Mouse (Mus musculus) urinary bladder, adult 18-20 months (tissue): ENCODE data around the gene Eddm3b.
"Not testable (repeated sequence)": the region's sequence is repeated elsewhere in the genome, so short reads cannot be mapped to it uniquely, and the experiment has no call there.

ENCODE experiments used
- DNase-seq, 2 experiments: peaks; one replicate each; pipeline ENCODE4 v3.0.0; 2022; ENCODE audit warnings: low spot score in 2 of 2, mixed read lengths in 2 of 2

The Eddm3b gene

GRCm38 (mm10) chr14:51142568-51142967, 28.3 kb downstream of the Eddm3b start:
- DNase-seq: no peak

GRCm38 (mm10) chr14:51143287-51143686, 29.1 kb downstream of the Eddm3b start:
- no peak for DNase-seq

GRCm38 (mm10) chr14:51143937-51144336, 29.7 kb downstream of the Eddm3b start:
- no peak for DNase-seq

- DNase-seq: no peak
Observed at GRCm38 (mm10) chr14:51144451-51144850, 30.2 kb downstream of the Eddm3b start.

GRCm38 (mm10) chr14:51145521-51145920, 31.3 kb downstream of the Eddm3b start:
- no peak for DNase-seq

GRCm38 (mm10) chr14:51146685-51147084, 32.5 kb downstream of the Eddm3b start, which contains the start of gene Rnase1:
Gene Rnase1, minus strand, starts transcription at chr14:51146785.
- DNase-seq: no peak

GRCm38 (mm10) chr14:51148006-51148405, 33.8 kb downstream of the Eddm3b start:
- no peak for DNase-seq

- no peak for DNase-seq
Observed at GRCm38 (mm10) chr14:51149164-51149563, 34.9 kb downstream of the Eddm3b start.

- no peak for DNase-seq
Observed at GRCm38 (mm10) chr14:51150206-51150831, 36.1 kb downstream of the Eddm3b start.

- no peak for DNase-seq
Observed at GRCm38 (mm10) chr14:51152249-51152870, 38.1 kb downstream of the Eddm3b start.

GRCm38 (mm10) chr14:51156056-51156735, 42.0 kb downstream of the Eddm3b start:
- DNase-seq: no peak

GRCm38 (mm10) chr14:51156736-51157068, 42.5 kb downstream of the Eddm3b start:
- no peak for DNase-seq

GRCm38 (mm10) chr14:51157072-51157471, 42.8 kb downstream of the Eddm3b start:
- no peak for DNase-seq

GRCm38 (mm10) chr14:51161976-51162375, 47.8 kb downstream of the Eddm3b start, which contains the start of gene Rnase2b:
Gene Rnase2b, plus strand, starts transcription at chr14:51162260.
- not testable (repeated sequence) for DNase-seq

GRCm38 (mm10) chr14:51163323-51163722, 49.1 kb downstream of the Eddm3b start:
- not testable (repeated sequence) for DNase-seq

- no peak for DNase-seq
Observed at GRCm38 (mm10) chr14:51165435-51165834, 51.2 kb downstream of the Eddm3b start.

GRCm38 (mm10) chr14:51166068-51166467, 51.8 kb downstream of the Eddm3b start:
- no peak for DNase-seq
